Mouse (Mus musculus): ENCODE measurements around the gene Hdhd5.

DNA sequence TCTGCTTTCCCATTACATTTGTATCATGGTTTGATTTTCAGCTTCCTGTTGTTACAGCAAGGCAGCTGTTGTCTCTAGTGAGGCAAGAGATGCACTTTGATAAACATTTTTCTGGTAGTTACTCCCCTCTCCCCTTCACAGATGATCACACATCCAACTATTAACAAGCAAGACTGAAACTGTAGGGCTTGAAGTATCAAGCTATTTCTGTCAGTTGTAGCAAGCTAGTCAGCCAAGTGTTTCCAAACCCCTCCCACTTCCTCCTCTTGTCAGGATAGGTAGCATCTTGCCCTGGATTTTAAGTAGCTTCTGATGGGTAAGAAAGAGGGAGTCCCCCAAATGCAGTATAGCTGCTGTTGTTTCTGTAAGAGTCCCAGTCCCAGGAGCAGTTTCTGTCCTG, 61.3 kb downstream of the Hdhd5 start:
- no peak for TF ChIP-seq CTCF (IDR thresholded peaks at IDR 0.05; ENCODE audit: low read depth, low read length)
- TF ChIP-seq POLR2A (IDR thresholded peaks at IDR 0.05; ENCODE audit: insufficient read depth, low read length): no peak

All from ES-Bruce4 (cell line).